Mouse (Mus musculus) hindbrain, embryonic 10.5 days (tissue): ENCODE results near the gene Morc3. TPM values are rescaled to one million over a fixed set of nuclear protein-coding genes. Genes with fewer than 3 reads are reported as not detected.
A peak's percentile ranks its signal among the peaks of the same experiment; 100 is the strongest.

Source experiments
- DNase-seq: peaks from one replicate; pipeline ENCODE4 v3.0.0-alpha.2; 2017; ENCODE audit warnings: low spot score
- H3K27ac ChIP-seq: fragments of 300-500 bp; sonication (generic); 2 replicates; pipeline ENCODE4 v1.5.1; 2016; ENCODE audit warnings: mild to moderate bottlenecking, moderate library complexity
- H3K27me3 ChIP-seq: fragments of 300-500 bp; sonication (generic); 2 replicates; pipeline ENCODE4 v1.6.1; 2016; ENCODE audit warnings: mild to moderate bottlenecking; ENCODE audit not compliant: poor library complexity, insufficient read depth, severe bottlenecking
- H3K36me3 ChIP-seq: fragments of 300-500 bp; sonication (generic); 2 replicates; pipeline ENCODE4 v1.6.1; 2016; ENCODE audit warnings: mild to moderate bottlenecking, moderate library complexity
- H3K4me1 ChIP-seq: fragments of 300-500 bp; sonication (generic); replicated peaks from 2 replicates; pipeline ENCODE4 v1.6.1; 2016; ENCODE audit warnings: mild to moderate bottlenecking
- H3K4me3 ChIP-seq: fragments of 300-500 bp; sonication (generic); 2 replicates; pipeline ENCODE4 v1.5.1; 2016; ENCODE audit warnings: mild to moderate bottlenecking, moderate library complexity
- H3K9me3 ChIP-seq: fragments of 300-500 bp; sonication (generic); 2 replicates; pipeline ENCODE4 v1.6.1; 2016; ENCODE audit warnings: mild to moderate bottlenecking, moderate library complexity
- WGBS: fragments of 180-500 bp; shearing (Covaris S2); methylation state at CpG from one replicate; pipeline ENCODE4 v1.1.7; 2016; 5-methylcytosine and 5-hydroxymethylcytosine counted together
- polyA plus RNA-seq: library from polyadenylated mRNA; unstranded; fragments of >200 nt; fragmentation: Nextera tagmentation; extraction: Ambion mirVana; gene quantifications from 2 replicates; pipeline ENCODE4 v1.2.1, GENCODE M21; 2016

Gene Morc3
- polyA plus RNA-seq, 1 experiment from 2014 or later, result 24.7 TPM

DNA sequence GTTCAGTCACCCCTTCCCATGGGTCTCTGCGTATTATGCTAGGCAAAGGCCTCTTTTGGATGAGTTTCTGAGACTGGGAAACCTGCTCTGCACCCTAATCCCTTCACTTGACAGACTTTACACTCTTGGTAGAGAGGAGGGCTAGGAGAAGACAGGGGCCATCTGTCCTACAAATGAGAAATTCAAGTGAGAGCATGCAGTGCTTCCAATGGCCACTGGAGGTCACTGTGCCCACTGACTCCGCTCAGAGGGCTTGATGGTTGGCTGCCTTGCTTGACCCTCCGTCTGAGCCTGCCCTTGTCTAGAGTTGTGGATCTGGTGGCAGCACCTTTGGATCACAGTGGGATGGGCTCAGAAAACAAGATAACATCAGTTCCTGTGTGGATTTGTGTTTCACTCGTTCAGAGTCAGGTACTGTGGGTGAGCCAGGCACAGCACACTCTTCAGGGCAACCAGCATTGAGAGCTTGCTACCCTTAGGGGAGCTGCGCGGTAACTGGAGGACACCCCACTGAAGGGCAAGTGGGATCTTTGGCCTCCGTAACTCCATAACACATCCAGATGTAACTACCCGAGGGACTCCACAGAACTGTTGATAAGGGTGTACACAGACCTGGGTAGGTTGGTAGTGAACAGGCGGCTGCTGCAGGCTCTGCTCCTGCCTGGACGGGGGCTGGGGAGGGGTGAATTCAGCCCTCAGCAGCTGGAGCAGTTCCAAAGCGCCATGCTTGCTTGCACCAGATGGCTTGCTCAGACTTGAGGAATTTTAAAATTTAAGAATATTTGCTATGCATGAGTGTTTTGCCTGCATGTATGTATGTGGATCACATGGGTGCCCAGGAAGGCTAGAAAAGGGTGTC is 74.5 kb downstream of the Morc3 start:
- Histone ChIP-seq H3K4me1 (peaks cover 5% of the 10 kb centered on the region), H3K4me3 (no peak overlapping the region), H3K36me3 (peaks cover 58% of the 10 kb centered on the region), H3K27me3 (no peaks in the 10 kb centered on the region), H3K9me3 (no peaks in the 10 kb centered on the region), H3K27ac (no peak overlapping the region)
- DNase-seq, result peak; percentile 73
- WGBS, result 71% methylated on average over 11 of the region's 11 CpGs

DNA sequence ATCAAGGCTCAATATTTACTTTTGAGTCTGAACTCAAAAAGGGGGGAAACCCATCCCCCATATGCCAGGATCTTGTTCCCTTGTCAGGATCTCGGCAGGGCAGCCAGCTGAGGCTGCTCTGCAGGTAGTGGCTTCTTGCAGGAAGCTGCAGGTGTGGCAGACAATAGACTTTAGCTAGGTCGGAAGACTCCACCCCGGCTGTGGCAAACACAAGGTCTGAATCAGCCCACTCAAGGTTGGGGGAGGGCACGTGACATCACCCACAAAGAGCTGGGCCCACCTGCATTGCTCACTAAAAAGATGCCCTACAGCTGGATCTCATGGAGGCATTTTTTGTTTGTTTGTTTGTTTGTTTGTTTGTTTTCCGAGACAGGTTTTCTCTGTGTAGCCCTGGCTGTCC is 75.8 kb downstream of the Morc3 start:
- peaks cover 44% of the 10 kb centered on the region for H3K36me3 ChIP-seq
- H3K27me3 ChIP-seq, result no peaks in the 10 kb centered on the region
- H3K4me1 ChIP-seq, result peaks cover 11% of the 10 kb centered on the region
- DNase-seq, result no peak
- no peaks in the 10 kb centered on the region for H3K9me3 ChIP-seq
- no peak overlapping the region for H3K27ac ChIP-seq
- no peak overlapping the region for H3K4me3 ChIP-seq
- 71% methylated on average over 5 of the region's 5 CpGs for WGBS

GRCm38 (mm10) chr16:93908196-93908595 is 76.3 kb downstream of the Morc3 start:
- H3K36me3 ChIP-seq, result peaks cover 40% of the 10 kb centered on the region
- H3K4me3 ChIP-seq, result no peak overlapping the region
- no peak overlapping the region for H3K27ac ChIP-seq
- no peaks in the 10 kb centered on the region for H3K27me3 ChIP-seq
- H3K4me1 ChIP-seq, result peaks cover 11% of the 10 kb centered on the region
- no peak for DNase-seq
- WGBS, result 91% methylated on average over 8 of the region's 8 CpGs
- no peaks in the 10 kb centered on the region for H3K9me3 ChIP-seq

- H3K4me3 ChIP-seq, result no peak overlapping the region
- peaks cover 11% of the 10 kb centered on the region for H3K4me1 ChIP-seq
- no peaks in the 10 kb centered on the region for H3K9me3 ChIP-seq
- no peak for DNase-seq
- H3K36me3 ChIP-seq, result peaks cover 24% of the 10 kb centered on the region
- no peak overlapping the region for H3K27ac ChIP-seq
- H3K27me3 ChIP-seq, result no peaks in the 10 kb centered on the region
- WGBS, result 95% methylated on average over 3 of the region's 3 CpGs
Observed at GRCm38 (mm10) chr16:93909936-93910335, 78.0 kb downstream of the Morc3 start.

DNA sequence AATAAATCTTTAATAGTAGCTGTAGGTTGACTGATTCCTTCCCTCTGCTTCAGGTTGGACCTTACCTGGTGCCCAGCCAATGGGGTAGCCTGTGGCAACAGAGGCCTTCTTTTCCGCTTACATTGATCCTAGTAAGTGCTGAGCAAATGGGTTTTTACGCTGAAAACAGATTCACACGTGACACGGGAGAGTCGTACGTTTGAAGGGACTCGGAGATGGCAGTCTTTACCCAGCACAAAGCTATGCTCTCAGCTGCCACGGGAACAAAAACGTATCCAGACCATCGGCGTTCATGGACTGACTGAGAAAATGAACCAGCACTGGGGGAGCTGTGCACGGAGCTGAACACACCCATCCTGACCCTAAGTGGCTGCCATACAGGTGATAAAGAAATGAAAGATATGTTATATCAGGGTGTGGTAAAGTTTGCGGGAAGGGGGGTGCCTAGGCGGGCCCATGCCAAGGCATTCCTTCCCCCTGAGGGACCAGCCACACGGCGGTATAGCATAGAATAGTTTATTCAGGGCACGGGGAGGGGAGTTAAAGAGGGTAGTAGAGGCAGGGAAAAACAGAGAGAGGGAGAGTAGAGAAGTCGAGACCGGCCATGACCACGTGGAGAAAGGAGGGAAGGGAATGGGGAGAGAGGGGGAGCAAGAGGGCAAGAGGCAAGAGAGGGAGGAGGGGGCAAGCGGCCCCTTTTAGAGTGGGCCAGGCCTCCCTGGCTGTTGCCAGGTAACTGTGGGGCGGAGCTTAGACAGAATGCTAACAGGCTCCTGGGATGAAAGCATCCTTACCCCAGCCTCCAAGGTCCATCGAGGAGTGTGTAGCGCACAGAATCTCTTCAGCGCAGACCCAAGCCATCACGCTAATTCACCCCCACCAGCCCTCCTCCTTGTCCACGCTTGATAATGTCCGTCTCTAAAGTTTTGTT is 79.1 kb downstream of the Morc3 start:
- no peak for DNase-seq
- no peaks in the 10 kb centered on the region for H3K9me3 ChIP-seq
- H3K4me3 ChIP-seq, result no peak overlapping the region
- no peaks in the 10 kb centered on the region for H3K27me3 ChIP-seq
- WGBS, result 68% methylated on average over 28 of the region's 28 CpGs
- peaks cover 14% of the 10 kb centered on the region for H3K36me3 ChIP-seq
- H3K4me1 ChIP-seq, result peaks cover 11% of the 10 kb centered on the region
- no peak overlapping the region for H3K27ac ChIP-seq

GRCm38 (mm10) chr16:93912158-93912557 is 80.2 kb downstream of the Morc3 start:
- WGBS, result 79% methylated on average over 5 of the region's 5 CpGs
- Histone ChIP-seq H3K27me3 (no peaks in the 10 kb centered on the region), H3K4me3 (no peak overlapping the region), H3K27ac (no peak overlapping the region), H3K9me3 (no peaks in the 10 kb centered on the region), H3K4me1 (peaks cover 11% of the 10 kb centered on the region), H3K36me3 (peaks cover 3% of the 10 kb centered on the region)
- no peak for DNase-seq

- Histone ChIP-seq H3K27ac (no peak overlapping the region), H3K9me3 (no peaks in the 10 kb centered on the region), H3K4me3 (no peak overlapping the region), H3K27me3 (no peaks in the 10 kb centered on the region), H3K36me3 (no peaks in the 10 kb centered on the region), H3K4me1 (peaks cover 11% of the 10 kb centered on the region)
- DNase-seq, result no peak
- WGBS, result 75% methylated on average over 3 of the region's 3 CpGs
Observed at GRCm38 (mm10) chr16:93912808-93913207, 80.9 kb downstream of the Morc3 start.

DNA sequence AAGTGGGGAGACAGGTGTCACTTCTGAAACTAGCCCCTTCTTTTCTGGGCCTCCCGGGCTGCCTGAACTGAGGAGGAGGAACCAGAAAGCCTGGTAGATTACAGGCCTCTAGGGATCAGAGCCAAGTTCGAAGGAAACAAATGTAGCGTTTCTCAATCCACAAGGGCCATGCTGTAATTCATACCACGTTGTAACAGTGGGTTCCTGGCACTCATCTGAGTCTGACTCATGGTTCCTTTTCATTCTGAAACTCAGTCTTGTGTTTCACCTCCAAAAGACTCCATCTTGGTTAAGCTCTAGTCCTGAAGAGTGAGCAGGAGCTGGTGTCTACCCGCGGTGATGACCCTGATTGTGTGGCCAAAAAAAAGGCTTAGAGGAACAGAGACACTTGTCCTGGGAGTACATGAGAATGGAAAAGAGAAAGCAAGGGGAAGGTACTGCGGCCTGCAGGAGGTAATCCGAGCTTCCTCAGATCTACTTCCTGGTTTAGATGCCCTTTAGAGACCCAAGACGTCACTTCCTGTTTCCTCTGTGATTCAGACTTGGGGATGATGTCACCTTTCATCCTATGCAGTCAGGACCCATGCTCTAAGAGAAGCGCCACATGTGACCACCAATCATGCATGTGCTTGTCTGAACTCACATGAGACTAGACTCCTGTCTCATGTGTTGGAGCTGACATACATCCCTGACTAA is 82.1 kb downstream of the Morc3 start:
- H3K4me3 ChIP-seq, result no peak overlapping the region
- H3K27me3 ChIP-seq, result 0 out of 2 replicates have a peak, but pooled peaks cover 1% of the 10 kb centered on the region
- no peaks in the 10 kb centered on the region for H3K36me3 ChIP-seq
- DNase-seq, result no peak
- no peaks in the 10 kb centered on the region for H3K9me3 ChIP-seq
- peaks cover 17% of the 10 kb centered on the region for H3K4me1 ChIP-seq
- 81% methylated on average over 10 of the region's 10 CpGs for WGBS
- H3K27ac ChIP-seq, result no peak overlapping the region

DNA sequence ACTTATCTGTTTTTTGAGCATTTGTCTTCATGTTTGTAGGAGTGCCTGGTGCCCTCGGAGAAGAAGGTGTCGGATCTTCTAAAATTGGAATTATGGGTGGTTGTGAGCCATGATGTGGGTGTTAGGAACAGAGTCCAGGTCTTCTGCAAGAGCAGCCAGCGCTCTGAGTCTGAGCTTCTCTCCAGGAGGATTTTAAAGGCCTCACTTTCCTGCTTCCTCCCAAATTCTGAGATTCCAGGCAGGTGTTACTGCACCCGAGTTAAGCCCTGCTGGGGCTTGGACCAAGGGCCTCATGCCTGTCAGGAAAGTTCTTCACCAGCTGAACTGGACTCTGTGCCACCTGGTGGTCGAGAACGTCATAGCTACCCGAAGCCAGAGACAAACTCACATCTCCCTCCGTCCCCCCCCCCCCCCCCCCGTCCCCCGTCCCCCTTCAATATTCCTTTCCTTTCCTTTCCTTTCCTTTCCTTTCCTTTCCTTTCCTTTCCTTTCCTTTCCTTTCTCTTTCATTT is 83.5 kb downstream of the Morc3 start:
- WGBS, result 42% methylated on average over 10 of the region's 10 CpGs
- peak; percentile 40 for DNase-seq
- Histone ChIP-seq H3K36me3 (no peaks in the 10 kb centered on the region), H3K9me3 (no peaks in the 10 kb centered on the region), H3K4me3 (no peak overlapping the region), H3K27ac (no peak overlapping the region), H3K27me3 (peaks cover 12% of the 10 kb centered on the region; the same call in 1 of the 2 replicates), H3K4me1 (peaks cover 17% of the 10 kb centered on the region)

- no peak overlapping the region; the same call in 1 of the 2 replicates for H3K27ac ChIP-seq
- peak overlapping the region; percentile 39 for H3K4me3 ChIP-seq
- peaks cover 12% of the 10 kb centered on the region; the same call in 1 of the 2 replicates for H3K27me3 ChIP-seq
- DNase-seq, result peak; percentile 85
- 40% methylated on average over 22 of the region's 22 CpGs for WGBS
- no peaks in the 10 kb centered on the region for H3K9me3 ChIP-seq
- no peaks in the 10 kb centered on the region for H3K36me3 ChIP-seq
- 0 out of 2 replicates have a peak, but pooled peaks cover 6% of the 10 kb centered on the region for H3K4me1 ChIP-seq
Observed at GRCm38 (mm10) chr16:93917712-93918678, 86.1 kb downstream of the Morc3 start.

GRCm38 (mm10) chr16:93918679-93919060 is 86.7 kb downstream of the Morc3 start:
- H3K4me3 ChIP-seq, result peak overlapping the region; percentile 39
- 66% methylated on average over 8 of the region's 8 CpGs for WGBS
- no peaks in the 10 kb centered on the region for H3K9me3 ChIP-seq

More at GRCm38 (mm10) chr16:93918679-93919060, 86.7 kb downstream of the Morc3 start:
- H3K36me3 ChIP-seq, result no peaks in the 10 kb centered on the region
- peaks cover 12% of the 10 kb centered on the region; the same call in 1 of the 2 replicates for H3K27me3 ChIP-seq
- H3K27ac ChIP-seq, result no peak overlapping the region; the same call in 1 of the 2 replicates
- H3K4me1 ChIP-seq, result 0 out of 2 replicates have a peak, but pooled peaks cover 6% of the 10 kb centered on the region
- no peak for DNase-seq
